Mouse (Mus musculus) cerebellum, adult 2 months (tissue): Measurements from ENCODE around the gene Prdx5. TPM values are rescaled to one million over a fixed set of nuclear protein-coding genes. Genes with fewer than 3 reads are reported as not detected.

Experiments
- DNase-seq, 2 experiments: peaks; one replicate each; pipeline ENCODE4 v3.0.0; 2021
- H3K27ac ChIP-seq: fragments of 200-500 bp; 2 replicates; pipeline ENCODE4 v1.5.1; 2012; ENCODE audit warnings: low read length, control low read depth, inconsistent platforms; ENCODE audit not compliant: insufficient read depth
- H3K27me3 ChIP-seq: fragments of 200-500 bp; 2 replicates; pipeline ENCODE4 v1.6.1; 2012; ENCODE audit warnings: inconsistent platforms, mild to moderate bottlenecking, low read length, moderate library complexity; ENCODE audit not compliant: control insufficient read depth, insufficient read depth
- H3K4me1 ChIP-seq: fragments of 200-500 bp; 2 replicates; pipeline ENCODE4 v1.6.1; 2011; ENCODE audit warnings: low read length; ENCODE audit not compliant: control insufficient read depth, insufficient read depth
- H3K4me3 ChIP-seq: fragments of 200-500 bp; replicated peaks from 2 replicates; pipeline ENCODE3; 2011; ENCODE audit warnings: mild to moderate bottlenecking, low read depth, low read length, control low read depth; ENCODE audit not compliant: insufficient read depth
- CTCF ChIP-seq: fragments of 200-500 bp; IDR thresholded peaks from 2 replicates; pipeline ENCODE4 v1.5.1; 2011; ENCODE audit warnings: low read depth, mild to moderate bottlenecking, control low read depth, low read length, moderate library complexity, borderline replicate concordance; ENCODE audit not compliant: insufficient read depth
- POLR2A ChIP-seq: fragments of 200-500 bp; IDR thresholded peaks from 2 replicates; pipeline ENCODE4 v1.6.1; 2011; ENCODE audit warnings: low read length, control low read depth, borderline replicate concordance; ENCODE audit not compliant: insufficient read depth
- WGBS: fragments of 180-500 bp; shearing (Covaris S2); methylation state at CpG from one replicate; pipeline ENCODE4 v1.1.7; 2018; 5-methylcytosine and 5-hydroxymethylcytosine counted together
- polyA plus RNA-seq: library from polyadenylated mRNA; depleted of rRNA; stranded (reverse); fragments of >200 nt; gene quantifications from 2 replicates; pipeline ENCODE4 v1.2.3, GENCODE M21; 2012

The Prdx5 gene
- polyA plus RNA-seq, 1 experiment: 537 TPM

DNA sequence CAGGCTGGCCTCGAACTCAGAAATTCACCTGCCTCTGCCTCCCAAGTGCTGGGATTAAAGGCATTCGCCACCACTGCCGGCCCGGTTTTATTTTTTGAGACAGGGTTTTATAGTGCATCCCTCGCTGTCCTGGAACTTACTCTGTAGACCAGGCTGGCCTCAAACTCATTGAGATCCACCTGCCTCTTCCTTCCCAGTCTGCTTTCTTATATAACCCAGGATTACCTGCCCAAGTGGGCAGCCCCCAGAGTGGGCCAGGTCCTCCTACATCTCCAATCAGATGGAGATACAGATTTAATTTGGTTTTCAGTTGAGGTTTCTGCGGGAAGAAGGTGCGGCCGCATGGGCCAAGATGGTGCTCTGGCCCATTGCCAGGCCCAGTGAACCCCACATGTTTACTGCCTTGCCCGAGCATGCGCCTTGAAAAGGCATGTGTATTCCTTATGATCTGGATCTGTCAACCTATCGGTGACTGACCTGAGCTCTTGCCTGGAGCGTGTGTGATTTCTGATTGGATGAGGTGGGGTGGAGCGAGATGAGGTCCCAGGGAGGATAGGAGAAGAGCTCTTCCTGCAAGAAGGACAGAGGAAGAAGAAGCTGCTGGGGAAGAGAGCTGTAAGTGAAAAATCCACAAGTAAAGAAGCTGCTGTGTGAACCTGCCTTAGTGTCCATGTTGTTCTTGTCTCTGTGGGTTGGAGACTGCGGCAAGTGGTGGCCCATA is 16.0 kb downstream of the Prdx5 start:
- no peak for DNase-seq
- H3K27me3 ChIP-seq: no peaks in the 10 kb centered on the region
- TF ChIP-seq POLR2A (no peak), CTCF (no peak)
- H3K4me1 ChIP-seq: no peaks in the 10 kb centered on the region
- H3K4me3 ChIP-seq: no peak overlapping the region
- H3K27ac ChIP-seq: no peak overlapping the region
- WGBS: 85% methylated on average over 14 of the region's 14 CpGs

DNA sequence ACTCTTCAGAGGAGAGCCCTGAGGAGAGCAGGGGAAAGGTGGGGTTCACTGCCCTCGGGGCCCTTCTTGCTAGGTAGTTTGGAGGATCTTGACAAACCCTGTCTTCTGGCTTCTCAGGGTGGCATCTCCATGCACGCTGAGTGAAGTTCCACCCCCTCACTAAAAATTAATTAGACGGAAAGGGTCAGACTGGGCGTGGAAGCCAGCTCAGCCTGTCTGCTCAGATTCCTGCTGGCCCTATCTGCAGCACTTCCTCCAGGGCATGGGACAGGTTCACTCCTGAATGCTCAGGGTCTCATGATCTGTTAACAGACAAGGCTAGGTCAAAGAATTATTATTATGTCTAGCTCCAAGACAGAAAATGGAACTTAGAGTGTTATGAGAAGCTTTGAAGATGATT is 17.4 kb downstream of the Prdx5 start:
- DNase-seq: no peak
- no peaks in the 10 kb centered on the region for H3K27me3 ChIP-seq
- no peak overlapping the region for H3K4me3 ChIP-seq
- 49% methylated on average over 4 of the region's 4 CpGs for WGBS
- no peaks in the 10 kb centered on the region for H3K4me1 ChIP-seq
- TF ChIP-seq CTCF (no peak), POLR2A (no peak)
- no peak overlapping the region for H3K27ac ChIP-seq

DNA sequence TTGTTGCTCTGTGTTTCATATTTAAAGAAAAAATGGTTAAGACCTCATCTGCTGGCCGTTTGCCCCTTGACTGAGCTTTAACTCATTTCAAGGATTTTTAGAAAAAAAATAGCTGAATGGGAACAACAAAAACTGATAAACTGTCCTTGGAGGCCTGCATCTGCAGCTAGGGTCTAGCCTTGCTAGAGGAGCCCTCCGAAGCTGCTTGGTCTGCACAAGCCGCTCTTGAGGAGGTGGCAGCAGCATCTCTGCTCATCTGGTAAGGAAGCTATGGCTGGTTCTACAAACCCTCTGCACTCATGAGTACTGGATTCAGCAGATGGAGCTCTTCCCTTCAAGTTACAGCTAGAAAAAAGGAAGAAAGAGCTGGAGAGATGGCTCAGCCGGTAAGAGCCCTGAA is 31.9 kb downstream of the Prdx5 start:
- no peak overlapping the region for H3K27ac ChIP-seq
- DNase-seq: no peak
- H3K4me3 ChIP-seq: no peak overlapping the region
- H3K27me3 ChIP-seq: no peaks in the 10 kb centered on the region
- WGBS: 81% methylated on average over 4 of the region's 4 CpGs
- TF ChIP-seq CTCF (no peak), POLR2A (no peak)
- H3K4me1 ChIP-seq: no peaks in the 10 kb centered on the region

DNA sequence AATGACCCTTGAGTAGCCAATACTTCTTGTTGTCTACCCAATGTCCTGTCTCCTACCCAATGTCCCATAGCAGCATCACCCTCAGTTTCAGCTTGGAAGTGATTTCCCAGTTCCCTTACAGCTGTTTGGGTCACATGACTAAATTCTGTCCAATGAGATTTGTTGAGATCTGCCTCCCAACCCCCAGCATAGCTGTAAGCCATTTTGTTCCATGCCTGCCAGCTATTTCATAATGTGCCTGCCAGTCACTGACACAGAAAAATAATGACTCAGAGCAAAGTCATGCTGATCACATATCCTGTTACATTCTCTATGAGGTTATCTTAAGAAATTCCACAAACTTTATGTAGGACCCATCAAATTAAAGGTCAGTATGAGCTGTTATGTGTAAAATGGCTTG is 33.1 kb downstream of the Prdx5 start:
- TF ChIP-seq POLR2A (no peak), CTCF (no peak)
- Histone ChIP-seq H3K4me1 (no peaks in the 10 kb centered on the region), H3K27me3 (no peaks in the 10 kb centered on the region), H3K4me3 (no peak overlapping the region), H3K27ac (no peak overlapping the region)
- DNase-seq: no peak

DNA sequence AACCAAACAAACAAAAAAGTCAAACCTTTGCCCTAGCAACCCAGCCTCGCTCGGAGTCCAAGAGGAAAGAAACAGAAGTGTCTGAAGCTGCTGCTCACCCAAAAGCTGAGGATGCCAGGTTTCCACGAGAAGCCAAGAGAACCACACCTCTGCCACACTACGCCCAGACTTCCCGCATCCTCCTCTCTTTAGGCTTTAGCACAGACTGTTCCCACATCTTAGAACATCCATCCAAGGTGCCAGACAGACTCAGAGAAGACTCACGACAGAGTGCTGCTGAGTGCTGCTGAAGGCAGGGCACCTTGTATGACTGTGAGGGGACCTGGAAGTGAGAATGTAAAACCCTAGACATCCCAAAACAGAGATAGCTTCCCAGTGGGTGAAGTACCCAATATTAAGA is 34.1 kb downstream of the Prdx5 start:
- WGBS: 83% methylated on average over 6 of the region's 6 CpGs
- DNase-seq: no peak
- H3K27me3 ChIP-seq: no peaks in the 10 kb centered on the region
- TF ChIP-seq POLR2A: no peak
- no peak for TF ChIP-seq CTCF
- H3K4me3 ChIP-seq: no peak overlapping the region
- no peak overlapping the region for H3K27ac ChIP-seq
- H3K4me1 ChIP-seq: no peaks in the 10 kb centered on the region

DNA sequence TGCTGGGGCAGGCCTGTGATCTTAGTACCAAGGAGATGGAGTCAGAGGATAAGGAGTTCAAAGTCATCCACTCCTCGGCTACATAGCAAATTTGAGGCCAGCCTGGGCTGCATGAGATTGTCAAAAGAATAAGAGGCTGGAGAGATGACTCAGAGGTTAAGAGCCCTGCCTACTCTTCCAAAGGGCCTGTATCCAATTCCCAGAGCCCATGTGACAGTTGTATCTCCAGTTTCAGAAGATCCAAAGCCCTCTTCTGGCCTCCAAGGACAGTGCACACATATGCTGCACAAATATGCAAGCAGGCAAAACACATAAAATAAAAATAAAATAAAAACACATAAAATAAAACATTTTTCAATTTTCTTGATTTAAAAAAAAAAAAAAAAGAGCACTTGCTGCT is 35.6 kb downstream of the Prdx5 start:
- Histone ChIP-seq H3K27me3 (no peaks in the 10 kb centered on the region), H3K4me1 (no peaks in the 10 kb centered on the region), H3K4me3 (no peak overlapping the region), H3K27ac (no peak overlapping the region)
- DNase-seq: no peak
- WGBS: 100% methylated on average over 1 of the region's 1 CpGs
- TF ChIP-seq POLR2A: no peak
- TF ChIP-seq CTCF: no peak

DNA sequence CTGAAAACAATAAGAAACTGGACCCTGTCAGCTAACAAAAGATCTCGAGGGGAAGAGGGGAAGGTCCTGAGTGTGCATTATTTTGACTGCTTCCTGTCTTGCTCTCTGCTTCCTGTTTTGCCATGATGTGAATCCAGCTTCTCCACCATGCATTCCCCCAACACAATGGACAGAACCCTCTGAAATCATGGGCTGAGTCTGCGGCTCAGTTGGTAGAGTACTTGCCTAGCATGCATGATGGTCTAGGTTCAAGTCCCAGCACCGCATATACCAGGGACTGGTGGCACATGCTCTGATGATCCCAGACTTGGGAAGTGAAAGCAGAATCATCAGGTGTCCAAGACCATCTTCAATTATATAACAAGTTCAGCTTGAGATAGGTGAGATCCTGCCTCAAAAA is 37.2 kb downstream of the Prdx5 start:
- no peak for TF ChIP-seq POLR2A
- no peak for TF ChIP-seq CTCF
- Histone ChIP-seq H3K27ac (no peak overlapping the region), H3K4me3 (no peak overlapping the region), H3K4me1 (no peaks in the 10 kb centered on the region), H3K27me3 (no peaks in the 10 kb centered on the region)
- 75% methylated on average over 3 of the region's 3 CpGs for WGBS
- DNase-seq: no peak

DNA sequence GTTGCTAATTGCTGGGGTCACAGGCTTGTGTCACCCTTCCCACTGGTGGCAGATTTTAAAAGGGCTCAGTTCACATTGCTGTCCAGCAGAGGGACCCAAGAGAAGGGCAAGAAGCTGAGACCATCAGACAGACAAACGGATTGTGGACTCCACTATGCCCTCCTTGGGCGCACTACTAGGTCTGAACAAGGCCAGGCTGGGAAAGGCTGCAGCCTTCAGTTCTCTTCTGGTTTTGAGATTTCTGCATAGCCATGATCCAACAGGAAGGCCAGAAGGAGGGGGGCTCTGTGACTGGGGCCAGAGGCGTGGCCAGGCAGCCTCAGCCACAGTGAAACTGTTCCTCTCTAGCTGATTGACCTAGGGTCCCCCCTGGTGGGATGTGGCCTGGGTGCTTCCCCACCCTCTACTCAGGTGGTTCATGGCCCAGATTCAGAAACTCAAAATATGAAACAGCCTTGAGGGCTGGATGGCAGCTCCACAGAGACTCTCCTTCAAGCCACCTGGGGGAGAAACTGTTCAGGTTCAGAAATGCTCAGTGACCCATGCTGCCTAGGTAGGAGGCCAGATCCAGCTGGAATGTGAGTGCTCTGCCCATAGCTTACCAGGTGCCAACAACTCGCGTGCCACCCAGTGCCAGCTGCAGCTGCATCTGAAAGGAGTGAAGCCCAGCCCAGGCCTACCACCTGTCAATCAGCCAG is 38.2 kb downstream of the Prdx5 start:
- 48% methylated on average over 5 of the region's 5 CpGs for WGBS
- no peak overlapping the region for H3K27ac ChIP-seq
- no peak for DNase-seq
- TF ChIP-seq CTCF: peak; percentile 37; the same call in 1 of the 2 replicates
- TF ChIP-seq POLR2A: no peak
- no peaks in the 10 kb centered on the region for H3K27me3 ChIP-seq
- no peaks in the 10 kb centered on the region for H3K4me1 ChIP-seq
- H3K4me3 ChIP-seq: no peak overlapping the region

DNA sequence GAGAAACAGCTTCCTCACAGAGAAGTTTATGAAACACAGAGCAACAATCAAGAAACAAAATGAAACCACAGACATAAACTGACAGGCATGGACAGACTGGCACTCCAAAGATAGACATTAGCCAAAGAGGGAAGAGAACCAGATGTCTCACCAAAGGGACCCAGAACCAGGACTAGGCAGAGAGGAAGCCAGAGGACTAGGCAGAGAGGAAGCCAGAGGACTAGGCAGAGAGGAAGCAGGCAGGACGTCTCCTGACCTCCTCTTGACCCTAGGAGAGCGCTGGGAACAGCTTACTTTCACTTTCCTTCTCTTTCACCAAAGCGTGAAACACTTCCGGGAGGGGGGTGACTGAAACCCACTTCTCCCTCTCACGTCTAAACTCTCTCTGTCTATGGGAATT is 40.6 kb downstream of the Prdx5 start:
- no peak for TF ChIP-seq CTCF
- TF ChIP-seq POLR2A: no peak
- no peaks in the 10 kb centered on the region for H3K27me3 ChIP-seq
- H3K27ac ChIP-seq: no peak overlapping the region
- H3K4me1 ChIP-seq: no peaks in the 10 kb centered on the region
- DNase-seq: no peak
- WGBS: 24% methylated on average over 5 of the region's 5 CpGs
- no peak overlapping the region for H3K4me3 ChIP-seq
